Mouse (Mus musculus) spleen, postnatal 4 days (tissue): ENCODE results near the gene Atoh7.

Source experiments
- DNase-seq, 2 experiments: peaks; one replicate each; pipeline ENCODE4 v3.0.0; 2022; ENCODE audit warnings: low spot score in 2 of 2

The Atoh7 gene

GRCm38 (mm10) chr10:63099941-63100562, 601 bp downstream of the Atoh7 start:
- DNase-seq: no peak

GRCm38 (mm10) chr10:63100657-63101056, 1.2 kb downstream of the Atoh7 start:
- DNase-seq: no peak

GRCm38 (mm10) chr10:63113027-63113604, 13.7 kb downstream of the Atoh7 start:
- DNase-seq: no peak

DNA sequence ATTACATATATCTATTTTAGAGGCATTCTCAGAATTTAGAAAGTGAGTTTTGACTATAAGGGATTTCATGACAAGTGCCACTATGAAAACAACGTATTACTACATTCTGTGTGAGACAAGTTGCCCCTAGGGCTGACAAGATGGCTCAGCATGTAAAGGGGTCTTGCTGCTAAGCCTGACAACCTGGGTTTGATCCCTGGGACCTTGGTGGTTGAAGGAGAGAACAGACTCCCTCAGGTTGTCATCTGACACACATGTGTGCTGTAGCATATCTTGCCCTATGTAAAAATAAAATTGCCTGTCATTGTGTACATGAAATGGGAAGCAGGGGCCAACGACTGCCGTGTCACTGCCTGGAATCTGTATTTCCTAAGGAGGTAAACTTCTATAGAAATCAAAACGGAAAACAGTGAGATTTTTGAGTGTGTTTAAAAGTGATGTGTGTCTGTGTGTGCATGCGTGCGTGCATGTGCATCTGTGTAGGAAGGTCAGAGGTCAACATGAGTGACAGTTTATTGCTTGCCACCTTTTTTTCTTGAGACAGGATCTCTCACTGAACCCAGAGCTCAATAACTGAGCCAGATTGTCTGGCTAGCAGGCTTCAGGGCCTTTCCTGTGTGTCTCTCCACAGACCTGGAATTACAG, 14.4 kb downstream of the Atoh7 start:
- no peak for DNase-seq

DNA sequence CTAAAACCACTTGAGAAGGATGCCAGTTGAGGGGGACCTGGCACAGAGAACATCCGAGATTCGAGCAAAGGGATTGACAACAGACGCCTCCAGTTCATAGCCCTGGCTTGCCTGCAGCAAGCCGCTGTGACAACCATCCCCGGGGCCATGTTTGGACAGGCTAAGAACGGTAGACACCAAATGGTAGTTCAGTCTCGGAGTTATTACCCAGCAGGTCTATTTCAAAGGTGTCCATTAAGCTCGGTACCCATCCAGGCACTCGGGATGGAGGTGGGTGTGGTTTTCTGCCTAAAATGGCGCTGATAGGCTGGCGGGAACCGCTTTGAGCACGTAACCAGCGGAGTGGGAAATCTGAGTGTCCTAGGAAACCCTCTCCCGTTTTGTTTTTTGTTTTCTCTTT, 16.4 kb downstream of the Atoh7 start:
- no peak for DNase-seq

- no peak for DNase-seq
These were observed 16.9 kb downstream of the Atoh7 start for GRCm38 (mm10) chr10:63116376-63116775.

DNA sequence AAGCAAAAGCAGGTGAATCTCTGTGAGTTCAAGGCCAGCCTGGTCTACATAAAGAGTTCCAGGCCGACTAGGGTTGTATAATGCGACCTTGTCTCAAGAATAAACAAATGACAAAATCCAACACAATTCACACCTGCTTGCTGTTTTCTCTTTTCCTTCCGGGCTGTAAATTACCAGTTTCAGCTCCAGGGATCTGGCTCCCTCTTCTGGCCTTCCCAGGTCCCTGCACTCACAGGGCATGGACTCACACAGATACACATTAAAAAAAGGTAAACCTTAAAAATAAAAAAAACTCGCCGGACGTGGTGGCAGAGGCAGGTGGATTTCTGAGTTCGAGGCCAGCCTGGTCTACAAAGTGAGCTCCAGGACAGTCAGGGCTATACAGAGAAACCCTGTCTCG, 18.1 kb downstream of the Atoh7 start:
- no peak for DNase-seq

GRCm38 (mm10) chr10:63119916-63120315, 20.5 kb downstream of the Atoh7 start:
- no peak for DNase-seq

GRCm38 (mm10) chr10:63121961-63122360, 22.5 kb downstream of the Atoh7 start:
- no peak for DNase-seq

GRCm38 (mm10) chr10:63122516-63122915, 23.1 kb downstream of the Atoh7 start:
- no peak for DNase-seq

DNA sequence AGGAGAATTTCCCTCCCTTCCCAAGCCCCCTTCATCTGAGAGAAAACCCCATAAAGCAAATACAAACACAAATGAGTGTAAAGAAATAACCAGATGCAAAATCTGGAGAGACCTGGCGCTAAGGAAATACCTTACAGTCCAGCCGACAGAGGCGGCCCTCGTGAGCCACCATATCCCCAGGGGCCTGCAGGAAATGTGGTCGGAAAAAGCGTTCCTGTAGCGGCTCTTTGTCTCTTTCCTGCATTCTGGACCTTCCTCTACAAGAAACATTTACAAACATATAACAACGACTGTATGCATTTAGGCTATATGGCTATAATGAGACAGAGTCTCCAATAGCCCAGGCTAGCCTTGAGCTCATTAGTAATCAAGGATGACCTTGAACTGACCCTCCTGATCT, 23.7 kb downstream of the Atoh7 start:
- no peak for DNase-seq

- no peak for DNase-seq
These were observed 24.6 kb downstream of the Atoh7 start for GRCm38 (mm10) chr10:63124016-63124415.

- DNase-seq: no peak
These were observed 25.9 kb downstream of the Atoh7 start for GRCm38 (mm10) chr10:63125343-63125742.

- DNase-seq: no peak
These were observed 26.7 kb downstream of the Atoh7 start for GRCm38 (mm10) chr10:63126116-63126515.

- DNase-seq: no peak
These were observed 27.7 kb downstream of the Atoh7 start for GRCm38 (mm10) chr10:63127156-63127555.

DNA sequence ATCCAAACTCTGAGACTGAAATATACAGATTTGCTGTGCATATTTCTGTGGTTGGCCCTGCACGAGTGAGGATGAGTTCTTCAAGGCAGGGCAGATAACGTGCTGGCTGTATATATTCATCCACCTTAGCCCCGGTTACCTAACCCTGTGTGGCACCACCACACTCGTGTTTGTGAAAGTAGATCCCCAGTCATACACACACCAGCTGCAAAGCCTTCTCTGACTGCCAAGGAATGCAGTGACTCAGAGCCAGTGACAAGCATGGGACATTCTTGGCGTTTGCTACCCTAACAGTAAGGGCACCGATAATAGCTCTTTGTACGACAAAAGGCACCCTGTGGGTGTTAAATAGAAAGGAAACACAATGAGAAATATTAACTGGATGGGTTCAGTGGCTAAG, 28.8 kb downstream of the Atoh7 start:
- DNase-seq: no peak

DNA sequence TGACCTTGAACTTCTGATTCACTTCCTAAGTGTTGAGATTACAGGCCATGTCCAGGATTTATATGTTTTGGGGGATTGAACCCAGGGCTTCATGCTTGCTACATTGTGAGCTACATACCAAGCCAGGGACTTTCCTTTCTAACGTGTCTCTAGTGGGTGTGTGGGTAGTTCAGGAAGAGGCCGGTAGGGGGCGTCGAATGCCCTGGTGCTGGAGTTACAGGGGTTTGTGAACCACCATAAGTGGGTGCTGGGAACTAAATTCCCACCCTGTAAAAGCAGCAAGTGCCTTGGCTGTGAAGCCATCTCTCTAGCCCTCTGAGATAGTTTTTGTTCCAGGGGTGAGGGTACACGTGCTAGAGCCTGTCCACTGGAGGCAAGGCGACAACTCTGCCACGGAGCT, 31.0 kb downstream of the Atoh7 start:
- DNase-seq: no peak

DNA sequence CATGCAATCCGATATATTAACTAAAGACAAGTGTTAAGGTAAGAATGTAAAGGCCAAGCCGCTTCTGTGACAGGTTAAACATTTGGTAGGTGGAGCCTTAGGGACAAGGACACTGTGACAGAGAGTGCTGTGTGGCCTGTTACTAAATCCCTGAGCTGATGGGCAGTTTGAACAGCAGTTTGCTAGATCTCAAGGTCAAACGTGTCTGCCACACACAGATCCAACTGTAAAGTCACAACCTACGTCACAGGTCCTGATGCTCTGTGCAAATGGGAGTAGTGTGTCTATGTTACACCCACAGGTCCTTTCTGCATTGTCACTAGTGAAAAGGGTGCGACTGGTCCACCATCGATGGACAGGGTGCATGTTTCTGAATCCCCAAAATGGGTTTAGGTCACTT, 32.9 kb downstream of the Atoh7 start:
- no peak for DNase-seq

DNA sequence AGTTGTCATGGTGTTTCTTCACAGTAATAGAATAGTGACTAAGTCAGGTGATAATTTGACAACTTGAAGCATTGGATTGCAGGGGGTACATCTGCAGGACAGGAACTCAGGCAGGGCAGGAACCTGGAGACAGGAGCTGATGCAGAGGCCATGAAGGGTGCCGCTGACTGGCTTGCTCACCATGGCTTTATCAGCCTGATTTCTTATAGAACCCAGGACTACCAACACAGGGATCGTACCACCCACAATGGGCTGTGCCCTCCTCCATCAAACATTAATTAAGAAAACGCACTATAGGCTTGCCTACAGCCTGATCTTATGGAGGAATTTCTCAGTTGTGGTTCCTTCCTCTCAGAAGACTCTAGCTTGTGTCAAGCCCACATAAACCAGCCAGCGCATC, 33.9 kb downstream of the Atoh7 start:
- DNase-seq: no peak

DNA sequence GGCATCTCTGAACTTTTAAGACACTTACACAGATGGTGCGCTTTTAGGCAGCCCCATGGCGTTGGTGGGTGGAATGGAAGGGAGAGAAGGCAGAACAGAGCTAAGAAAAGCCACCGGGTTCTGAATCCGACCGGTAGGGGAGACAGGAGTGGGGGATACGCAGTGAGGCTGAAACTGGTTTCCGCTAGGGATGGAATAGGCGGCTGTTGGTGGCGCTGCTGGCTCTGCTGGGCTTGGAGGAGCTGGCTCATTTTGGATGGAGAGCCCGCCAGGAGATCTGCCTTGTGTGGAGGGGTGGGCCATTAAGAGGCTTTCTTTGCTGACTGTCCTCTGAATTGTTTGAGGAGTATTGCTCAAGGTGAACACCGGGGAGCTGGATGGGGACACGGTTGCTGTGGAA, 36.2 kb downstream of the Atoh7 start:
- DNase-seq: no peak

GRCm38 (mm10) chr10:63136436-63136835, 37.0 kb downstream of the Atoh7 start:
- DNase-seq: no peak

GRCm38 (mm10) chr10:63142660-63143059, 43.2 kb downstream of the Atoh7 start:
- DNase-seq: no peak
